Mouse (Mus musculus) splenic B cell, adult 2 months (primary cell): ENCODE results near the gene Trim31.

ENCODE experiments used
- DNase-seq: peaks from one replicate; pipeline ENCODE4 v3.0.0-alpha.2; 2011; ENCODE audit warnings: low read depth, low spot score
- H3K27me3 ChIP-seq: 2 replicates; pipeline ENCODE4 v1.6.1; 2012; ENCODE audit warnings: mild to moderate bottlenecking, low read length, moderate library complexity, mixed read lengths; ENCODE audit not compliant: control insufficient read depth, poor library complexity, insufficient read depth, severe bottlenecking
- H3K36me3 ChIP-seq: 2 replicates; pipeline ENCODE4 v1.6.1; 2012; ENCODE audit warnings: mild to moderate bottlenecking, low read length, moderate library complexity, mixed read lengths; ENCODE audit not compliant: control insufficient read depth, poor library complexity, insufficient read depth, severe bottlenecking

Gene Trim31

DNA sequence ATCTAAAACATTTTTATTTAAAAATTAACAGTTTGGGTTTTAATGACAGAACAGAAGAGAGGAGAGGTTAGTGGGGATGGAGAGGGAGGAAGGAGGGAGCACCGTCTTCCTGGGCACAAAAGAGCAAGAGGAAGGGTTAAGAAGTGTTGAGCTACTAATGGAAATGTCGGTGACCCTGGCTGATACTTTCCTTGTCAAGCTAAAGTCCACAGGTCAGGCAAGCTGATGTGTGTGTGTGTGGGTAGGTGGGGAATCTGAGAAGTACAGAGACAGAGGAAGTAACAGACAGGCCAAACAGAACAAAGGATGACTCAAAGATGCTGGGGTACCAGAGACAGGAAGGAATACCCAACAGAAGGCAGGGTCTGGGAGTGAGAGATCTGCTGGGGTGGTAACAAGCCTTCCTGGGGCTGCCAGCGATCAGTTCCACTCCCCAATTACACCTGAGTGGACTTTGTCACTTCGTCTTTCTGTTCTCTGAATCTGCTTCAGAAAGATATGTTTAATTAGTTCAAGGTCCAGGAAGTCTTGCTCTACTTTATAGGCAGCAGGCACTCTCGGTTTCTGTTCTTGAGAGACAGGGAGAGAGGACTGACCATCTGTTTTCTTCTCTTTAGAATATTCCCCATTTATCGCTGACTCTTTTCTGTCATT lies at the start of gene Trim31:
Gene Trim31, plus strand, starts transcription at position 567 of the 654 bp plus-strand sequence.
- Histone ChIP-seq H3K36me3 (no peaks in the 10 kb centered on the region), H3K27me3 (no peaks in the 10 kb centered on the region)
- no peak for DNase-seq

- H3K36me3 ChIP-seq, result peaks cover 11% of the 10 kb centered on the region
- no peaks in the 10 kb centered on the region for H3K27me3 ChIP-seq
- no peak for DNase-seq
These were observed 49.0 kb upstream of the Trim31 start for GRCm38 (mm10) chr17:36848911-36849310.

DNA sequence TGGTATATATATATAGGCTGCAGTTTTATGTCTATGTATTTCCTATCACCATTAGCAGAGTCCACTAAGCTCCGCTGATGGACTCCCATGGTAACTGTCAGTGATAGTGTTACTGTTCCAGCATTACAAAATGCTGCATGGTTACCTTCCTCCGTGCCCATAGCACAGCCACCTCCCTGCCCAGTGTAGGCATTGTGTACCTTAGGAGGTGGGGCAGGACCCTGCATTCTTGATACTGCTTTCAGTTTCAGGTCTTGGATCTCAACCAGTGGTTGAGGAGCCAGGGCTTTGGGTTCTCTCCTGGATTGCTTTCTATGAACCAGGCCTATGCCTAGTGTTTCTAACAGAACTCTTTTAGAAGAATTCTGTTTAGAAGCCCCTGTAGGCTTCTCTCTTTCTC lies 47.9 kb upstream of the Trim31 start:
- Histone ChIP-seq H3K36me3 (peaks cover 11% of the 10 kb centered on the region), H3K27me3 (no peaks in the 10 kb centered on the region)
- no peak for DNase-seq

GRCm38 (mm10) chr17:36851200-36851599 lies 46.7 kb upstream of the Trim31 start:
- H3K36me3 ChIP-seq, result peaks cover 12% of the 10 kb centered on the region
- no peak for DNase-seq
- H3K27me3 ChIP-seq, result no peaks in the 10 kb centered on the region

GRCm38 (mm10) chr17:36851627-36852026 lies 46.3 kb upstream of the Trim31 start:
- Histone ChIP-seq H3K36me3 (peaks cover 15% of the 10 kb centered on the region), H3K27me3 (no peaks in the 10 kb centered on the region)
- no peak for DNase-seq

DNA sequence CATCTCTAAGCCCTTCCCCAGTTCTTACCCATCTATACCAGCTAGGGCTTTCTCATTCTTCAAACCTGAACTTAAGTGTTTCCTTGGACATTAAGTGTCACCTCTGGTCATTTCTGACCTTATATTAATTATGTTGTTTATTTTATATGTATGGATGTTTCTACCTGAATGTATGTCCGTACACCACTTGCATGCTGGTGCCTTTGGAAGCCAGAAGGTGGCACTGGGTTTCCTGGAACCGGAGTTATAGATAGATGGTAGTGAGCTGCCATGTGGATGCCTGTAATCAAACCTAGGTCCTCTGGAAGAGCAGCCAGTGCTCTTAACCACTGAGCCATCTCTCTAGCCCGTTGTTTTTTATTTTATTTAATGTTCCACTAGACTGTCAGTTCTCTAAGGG lies 42.4 kb upstream of the Trim31 start:
- DNase-seq, result no peak
- Histone ChIP-seq H3K36me3 (peaks cover 27% of the 10 kb centered on the region), H3K27me3 (no peaks in the 10 kb centered on the region)

GRCm38 (mm10) chr17:36856236-36856635 lies 41.7 kb upstream of the Trim31 start:
- no peak for DNase-seq
- Histone ChIP-seq H3K27me3 (no peaks in the 10 kb centered on the region), H3K36me3 (peaks cover 23% of the 10 kb centered on the region)

- no peak for DNase-seq
- H3K27me3 ChIP-seq, result no peaks in the 10 kb centered on the region
- H3K36me3 ChIP-seq, result peaks cover 20% of the 10 kb centered on the region
These were observed 39.7 kb upstream of the Trim31 start for GRCm38 (mm10) chr17:36858181-36858580.

- peaks cover 14% of the 10 kb centered on the region for H3K36me3 ChIP-seq
- no peak for DNase-seq
- no peaks in the 10 kb centered on the region for H3K27me3 ChIP-seq
These were observed 36.2 kb upstream of the Trim31 start for GRCm38 (mm10) chr17:36861680-36862079.

DNA sequence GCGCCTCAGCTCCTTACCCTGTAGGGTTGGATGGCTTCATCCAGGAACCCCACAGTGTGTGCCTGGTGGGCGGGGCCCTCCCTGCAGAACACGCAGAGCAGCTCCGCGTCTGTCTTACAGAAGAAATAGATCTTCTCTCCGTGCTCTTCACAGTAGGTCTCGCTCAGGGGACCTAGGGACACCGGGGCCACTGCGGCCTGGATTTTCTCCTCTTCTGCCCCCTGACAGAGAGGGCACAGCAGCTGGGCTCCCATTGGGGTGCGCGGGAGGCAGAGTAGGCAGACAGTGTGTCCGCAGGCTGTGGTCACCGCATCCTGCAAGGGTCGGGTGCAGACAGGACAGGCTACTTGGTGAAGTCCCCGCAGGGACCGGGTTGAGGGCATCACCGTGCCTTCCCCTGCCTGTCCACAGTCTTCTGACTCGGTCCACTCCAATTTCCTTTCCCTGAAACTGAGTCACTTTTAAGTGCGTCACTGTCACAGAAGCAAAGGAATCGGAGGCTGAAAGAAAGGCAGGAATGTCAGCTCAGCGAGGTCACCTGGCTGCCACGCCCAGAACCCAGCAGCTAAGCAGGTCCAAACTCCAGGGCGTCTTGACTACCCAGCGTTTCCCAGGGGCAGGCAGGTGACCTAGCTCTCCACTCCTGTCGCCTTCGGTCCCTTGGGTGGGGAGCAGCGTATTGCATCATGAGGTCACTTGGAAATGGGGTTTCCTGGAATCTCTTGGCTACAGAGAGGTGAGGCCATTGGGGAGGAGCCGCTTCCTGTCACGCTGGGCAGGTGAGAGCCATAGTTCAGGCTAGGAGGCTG lies 31.0 kb upstream of the Trim31 start, which contains the start of gene Trim15:
Gene Trim15, minus strand, starts transcription at position 492 of the 809 bp plus-strand sequence.
- DNase-seq, result no peak
- Histone ChIP-seq H3K27me3 (no peaks in the 10 kb centered on the region; the same call in 1 of the 2 replicates), H3K36me3 (no peaks in the 10 kb centered on the region)

DNA sequence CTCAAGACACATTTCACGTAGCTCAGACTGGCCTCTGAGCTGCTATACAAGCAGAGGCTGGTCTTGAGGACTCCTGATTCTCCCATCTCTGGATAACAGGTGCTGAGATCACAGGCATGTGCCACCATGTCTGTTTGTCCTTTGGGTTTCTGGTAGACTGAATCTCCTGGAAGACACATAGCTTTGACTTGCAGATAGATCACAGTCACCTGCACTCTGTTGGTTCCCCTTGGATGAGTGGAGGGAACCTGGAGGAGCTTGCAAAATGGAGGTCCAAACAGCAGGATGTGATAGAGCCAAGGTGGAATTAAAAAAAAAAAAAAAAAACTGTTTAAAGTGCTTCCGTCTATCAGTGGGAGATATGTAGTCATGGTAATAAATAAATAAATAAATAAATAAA lies 29.1 kb upstream of the Trim31 start:
- Histone ChIP-seq H3K36me3 (no peaks in the 10 kb centered on the region), H3K27me3 (no peaks in the 10 kb centered on the region; the same call in 1 of the 2 replicates)
- DNase-seq, result no peak

DNA sequence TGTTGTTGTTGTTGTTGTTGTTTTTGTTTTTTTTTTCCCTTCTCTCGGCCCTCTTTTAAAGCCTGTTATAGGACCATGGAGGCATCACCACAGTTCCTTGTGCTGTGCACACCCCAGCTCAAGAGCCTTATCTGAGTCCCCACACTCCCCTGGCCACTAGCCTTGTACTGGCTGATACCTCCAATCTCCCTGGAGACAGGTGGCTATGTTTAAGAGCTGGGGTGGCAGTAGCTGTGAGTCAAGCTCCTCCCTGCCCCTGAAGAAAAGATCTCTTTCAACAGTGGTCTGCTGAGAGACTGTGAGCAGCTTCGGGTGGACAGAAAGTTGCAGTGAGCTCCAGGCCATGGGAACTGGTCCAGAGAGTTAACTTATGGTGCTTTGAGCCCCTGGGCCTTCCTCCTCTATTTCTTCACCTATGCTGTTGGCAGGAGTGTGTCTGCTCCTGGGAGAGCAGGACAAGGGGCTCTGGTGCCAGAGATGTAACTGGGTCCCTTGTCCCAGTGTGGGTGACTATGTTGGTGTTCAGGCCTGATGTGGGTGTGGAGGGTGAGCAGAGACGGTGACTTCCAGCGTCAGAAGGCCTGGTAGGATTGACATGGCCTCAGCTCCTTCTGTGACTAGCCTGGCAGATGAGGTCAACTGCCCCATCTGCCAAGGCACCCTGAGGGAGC lies 28.5 kb upstream of the Trim31 start, which contains the start of gene Trim10:
Gene Trim10, plus strand, starts transcription at position 291 of the 671 bp plus-strand sequence.
- DNase-seq, result no peak
- H3K36me3 ChIP-seq, result no peaks in the 10 kb centered on the region
- no peaks in the 10 kb centered on the region; the same call in 1 of the 2 replicates for H3K27me3 ChIP-seq

DNA sequence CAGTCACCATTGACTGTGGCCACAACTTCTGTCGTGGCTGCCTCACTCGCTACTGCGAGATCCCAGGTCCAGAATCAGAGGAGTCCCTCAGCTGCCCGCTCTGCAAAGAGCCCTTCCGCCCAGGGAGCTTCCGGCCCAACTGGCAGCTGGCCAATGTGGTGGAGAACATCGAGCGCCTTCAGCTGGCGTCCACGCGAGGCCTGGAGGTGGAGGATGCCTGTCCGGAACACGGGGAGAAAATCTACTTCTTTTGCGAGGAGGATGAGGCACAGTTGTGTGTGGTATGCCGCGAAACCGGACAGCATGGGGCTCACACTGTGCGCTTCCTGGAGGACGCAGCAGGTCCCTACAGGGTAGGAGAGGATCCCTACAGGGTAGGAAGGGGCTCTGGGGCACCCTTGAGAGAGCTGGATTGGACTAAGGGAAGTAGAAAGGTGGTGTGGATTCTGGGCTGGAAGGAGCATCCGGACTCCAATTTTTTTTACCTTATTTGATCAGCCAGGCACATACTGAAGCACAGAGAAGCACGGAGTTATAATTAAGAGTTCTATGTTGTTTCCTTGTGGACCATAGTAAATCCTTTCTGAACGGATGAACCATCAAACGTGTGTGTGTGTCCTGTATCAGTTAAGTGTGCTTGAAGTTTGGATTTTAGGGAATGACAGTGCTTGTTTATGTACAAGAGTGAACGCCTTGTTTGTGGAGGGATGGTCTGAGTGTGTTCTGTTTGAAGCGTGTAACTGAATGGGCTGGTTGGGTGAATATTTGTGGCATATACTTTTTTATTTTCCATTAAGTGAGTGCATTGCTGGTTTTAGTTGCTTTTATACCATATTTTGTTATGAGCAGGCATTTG lies 27.7 kb upstream of the Trim31 start:
- H3K27me3 ChIP-seq, result no peaks in the 10 kb centered on the region; the same call in 1 of the 2 replicates
- DNase-seq, result no peak
- H3K36me3 ChIP-seq, result no peaks in the 10 kb centered on the region

- Histone ChIP-seq H3K36me3 (no peaks in the 10 kb centered on the region), H3K27me3 (no peaks in the 10 kb centered on the region; the same call in 1 of the 2 replicates)
- no peak for DNase-seq
These were observed 23.3 kb upstream of the Trim31 start for GRCm38 (mm10) chr17:36874636-36875035.
